Mouse (Mus musculus) heart, embryonic 16.5 days (tissue): ENCODE data around the gene Egflam. TPM values are rescaled to one million over a fixed set of nuclear protein-coding genes. Genes with fewer than 3 reads are reported as not detected.
A peak's percentile ranks its signal among the peaks of the same experiment; 100 is the strongest.

Experiments
- ATAC-seq: fragments of 200-750 bp; cut with Nextera tagmentation; replicated peaks from 2 replicates; pipeline ENCODE4 v1.8.0; 2017; ENCODE audit warnings: moderate number of reproducible peaks; ENCODE audit not compliant: insufficient read depth, low FRiP score; ENCODE audit errors: extremely low read depth
- H3K27ac ChIP-seq: fragments of 300-500 bp; sonication (generic); 2 replicates; pipeline ENCODE4 v1.5.1; 2014; ENCODE audit warnings: mild to moderate bottlenecking, low read length, control low read depth, moderate library complexity
- H3K27me3 ChIP-seq: fragments of 300-500 bp; sonication (generic); 2 replicates; pipeline ENCODE4 v1.6.1; 2014; ENCODE audit warnings: low read length, mixed read lengths; ENCODE audit not compliant: control insufficient read depth, insufficient read depth
- H3K36me3 ChIP-seq: fragments of 300-500 bp; sonication (generic); 2 replicates; pipeline ENCODE4 v1.6.1; 2014; ENCODE audit not compliant: control insufficient read depth, insufficient read depth
- H3K4me1 ChIP-seq: fragments of 300-500 bp; sonication (generic); 2 replicates; pipeline ENCODE4 v1.6.1; 2014; ENCODE audit warnings: low read length, mixed read lengths; ENCODE audit not compliant: control insufficient read depth, insufficient read depth
- H3K4me2 ChIP-seq: fragments of 300-500 bp; sonication (generic); 2 replicates; pipeline ENCODE4 v1.6.1; 2014; ENCODE audit warnings: low read depth, mild to moderate bottlenecking, control low read depth, low read length
- H3K4me3 ChIP-seq: fragments of 300-500 bp; sonication (generic); 2 replicates; pipeline ENCODE4 v1.5.1; 2014; ENCODE audit warnings: mild to moderate bottlenecking, control low read depth, low read length
- H3K9ac ChIP-seq: fragments of 300-500 bp; sonication (generic); 2 replicates; pipeline ENCODE4 v1.6.1; 2014; ENCODE audit warnings: low read length, control low read depth
- H3K9me3 ChIP-seq: fragments of 300-500 bp; sonication (generic); replicated peaks from 2 replicates; pipeline ENCODE4 v1.6.1; 2016; ENCODE audit warnings: low read length; ENCODE audit not compliant: control insufficient read depth
- WGBS: fragments of 180-500 bp; shearing (Covaris S2); extraction: QIAGEN DNeasy Blood & Tissue Kit; methylation state at CpG from one replicate; pipeline ENCODE4 v1.1.7; 2014; 5-methylcytosine and 5-hydroxymethylcytosine counted together
- polyA plus RNA-seq: library from polyadenylated mRNA; unstranded; fragments of >200 nt; fragmentation: Nextera tagmentation; extraction: Ambion mirVana; gene quantifications from 2 replicates; pipeline ENCODE4 v1.2.1, GENCODE M21; 2015

The Egflam gene
- polyA plus RNA-seq, 1 experiment from 2014 or later: 12.4 TPM

DNA sequence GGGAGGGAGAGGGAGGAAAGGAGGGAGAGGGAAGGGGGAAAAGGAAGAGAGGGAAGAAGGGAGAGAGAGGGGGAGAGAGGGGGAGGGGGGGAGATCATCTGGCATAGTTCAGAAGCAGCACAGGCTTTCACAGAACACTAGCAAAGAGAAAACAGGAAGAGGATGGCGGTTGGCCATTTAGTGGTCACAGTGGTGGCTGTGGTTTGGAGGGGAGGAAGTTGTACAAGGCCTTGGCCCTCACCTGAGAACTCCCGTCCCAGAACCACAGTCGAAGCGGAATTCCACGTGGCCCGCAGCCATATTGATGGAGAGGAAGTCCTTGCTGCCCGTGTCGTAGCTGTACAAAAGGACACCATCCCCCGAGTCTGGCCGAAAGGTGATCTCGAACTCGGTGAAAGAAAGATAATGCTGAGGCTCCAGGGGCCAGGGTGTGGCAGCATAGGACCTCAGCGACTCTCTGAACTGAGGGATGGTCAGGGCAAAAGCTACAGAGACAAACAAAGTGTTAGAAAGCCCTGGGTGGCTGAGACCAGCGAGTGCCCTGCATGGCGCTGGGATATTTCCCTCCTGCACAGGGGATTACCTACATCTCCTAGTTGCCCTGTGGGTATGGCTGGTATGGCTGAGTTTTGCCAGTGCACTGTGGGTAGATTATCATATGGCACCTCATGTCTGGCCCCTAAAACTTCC is 155.9 kb downstream of the Egflam start:
- H3K9ac ChIP-seq: no peak overlapping the region
- H3K4me1 ChIP-seq: no peaks in the 10 kb centered on the region
- no peak for ATAC-seq
- H3K27me3 ChIP-seq: no peaks in the 10 kb centered on the region
- 68% methylated on average over 15 of the region's 15 CpGs for WGBS
- no peaks in the 10 kb centered on the region for H3K36me3 ChIP-seq
- no peak overlapping the region for H3K4me3 ChIP-seq
- no peak overlapping the region for H3K4me2 ChIP-seq
- H3K27ac ChIP-seq: no peak overlapping the region
- H3K9me3 ChIP-seq: no peaks in the 10 kb centered on the region

DNA sequence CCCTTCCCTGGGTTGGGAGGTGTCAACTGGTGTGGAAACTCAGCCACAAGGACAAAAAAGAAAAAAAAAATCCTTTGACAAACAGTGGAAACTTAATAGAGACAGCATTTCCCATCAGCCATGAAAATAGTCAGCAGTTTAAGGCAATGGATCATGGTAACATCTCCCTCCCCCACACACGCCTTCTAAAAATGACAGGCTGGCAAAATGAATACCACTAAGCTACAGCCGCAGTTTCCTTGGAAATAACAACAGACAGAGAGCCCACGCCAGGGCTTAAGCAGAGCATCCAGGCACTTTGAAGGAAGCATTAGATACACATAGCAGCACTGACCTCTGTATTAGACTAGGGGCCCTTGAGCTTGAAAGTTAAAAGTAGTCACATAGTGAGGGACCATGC is 157.2 kb downstream of the Egflam start:
- WGBS: 70% methylated on average over 3 of the region's 3 CpGs
- no peak for ATAC-seq
- Histone ChIP-seq H3K4me1 (no peaks in the 10 kb centered on the region), H3K36me3 (no peaks in the 10 kb centered on the region), H3K9ac (no peak overlapping the region), H3K4me3 (no peak overlapping the region), H3K27ac (no peak overlapping the region), H3K4me2 (no peak overlapping the region), H3K27me3 (no peaks in the 10 kb centered on the region), H3K9me3 (no peaks in the 10 kb centered on the region)

DNA sequence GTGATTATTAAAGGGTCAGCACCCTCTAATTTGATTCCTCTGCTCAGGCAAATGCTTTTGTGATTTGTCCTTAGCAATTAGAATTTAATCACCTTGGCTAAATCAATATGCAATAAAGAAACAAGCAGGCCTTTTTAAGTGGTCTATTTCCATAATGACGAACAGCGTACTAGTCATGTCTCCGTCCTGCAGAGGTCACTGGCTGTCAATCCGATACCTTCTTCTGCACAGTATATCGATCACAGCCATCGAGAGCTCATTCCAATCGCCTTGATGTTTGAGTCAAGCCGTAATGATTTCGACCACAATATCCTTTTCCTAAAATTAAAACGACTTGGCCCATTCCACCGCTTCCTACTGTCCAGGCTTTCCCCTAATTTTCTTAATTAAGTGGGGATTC is 158.3 kb downstream of the Egflam start:
- Histone ChIP-seq H3K36me3 (no peaks in the 10 kb centered on the region), H3K9me3 (no peaks in the 10 kb centered on the region), H3K9ac (no peak overlapping the region), H3K4me2 (no peak overlapping the region), H3K27me3 (no peaks in the 10 kb centered on the region), H3K4me3 (no peak overlapping the region), H3K4me1 (no peaks in the 10 kb centered on the region), H3K27ac (no peak overlapping the region)
- 93% methylated on average over 11 of the region's 11 CpGs for WGBS
- no peak for ATAC-seq

- Histone ChIP-seq H3K9me3 (no peaks in the 10 kb centered on the region), H3K4me2 (no peak overlapping the region), H3K27me3 (no peaks in the 10 kb centered on the region), H3K9ac (no peak overlapping the region), H3K27ac (no peak overlapping the region), H3K4me1 (no peaks in the 10 kb centered on the region), H3K36me3 (no peaks in the 10 kb centered on the region), H3K4me3 (no peak overlapping the region)
- no peak for ATAC-seq
- 73% methylated on average over 13 of the region's 13 CpGs for WGBS
Measured at GRCm38 (mm10) chr15:7233393-7234090, 164.7 kb downstream of the Egflam start.

- Histone ChIP-seq H3K27me3 (peaks cover 3% of the 10 kb centered on the region; the same call in 1 of the 2 replicates), H3K27ac (no peak overlapping the region), H3K9me3 (no peaks in the 10 kb centered on the region), H3K4me3 (no peak overlapping the region), H3K36me3 (no peaks in the 10 kb centered on the region), H3K9ac (no peak overlapping the region), H3K4me1 (peaks cover 30% of the 10 kb centered on the region), H3K4me2 (no peak overlapping the region)
- 1% methylated on average over 5 of the region's 5 CpGs for WGBS
- peak; percentile 39 for ATAC-seq
Measured at GRCm38 (mm10) chr15:7226225-7226624, 172.0 kb downstream of the Egflam start.

DNA sequence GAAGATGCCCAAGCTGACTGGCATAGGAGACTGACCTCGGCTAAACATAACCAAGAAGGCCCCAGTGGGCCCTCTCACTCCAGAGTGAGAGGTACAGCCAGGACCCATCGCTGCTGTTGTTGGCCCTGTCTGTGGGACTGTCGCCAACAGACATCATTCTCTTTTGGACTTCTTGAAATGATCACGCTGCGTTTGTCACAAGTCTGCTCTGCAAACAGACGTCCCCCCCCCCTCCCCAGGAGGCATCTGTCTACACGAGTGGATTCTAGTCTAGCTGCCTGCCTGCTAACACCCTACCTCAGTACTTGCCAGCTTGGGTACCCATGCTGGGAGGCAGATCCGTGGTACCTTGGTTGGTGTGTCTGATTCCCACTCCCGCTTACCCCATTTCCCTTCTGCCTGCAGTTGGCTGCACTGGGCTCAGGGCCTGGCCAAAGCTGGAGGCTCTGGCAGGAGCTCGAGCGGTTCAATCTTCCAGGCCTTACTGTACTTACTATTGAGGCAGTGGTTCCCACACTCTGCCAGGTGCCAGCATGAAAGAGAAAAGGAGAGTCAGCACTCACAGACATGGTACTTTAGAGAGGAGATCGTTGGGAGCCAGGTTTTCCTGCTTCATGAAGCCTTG is 173.9 kb downstream of the Egflam start:
- 49% methylated on average over 12 of the region's 12 CpGs for WGBS
- Histone ChIP-seq H3K9me3 (no peaks in the 10 kb centered on the region), H3K9ac (peak overlapping the region; percentile 74), H3K4me3 (peak overlapping the region; percentile 47; the same call in 1 of the 2 replicates), H3K27ac (peak overlapping the region; percentile 97), H3K4me1 (peaks cover 34% of the 10 kb centered on the region), H3K36me3 (no peaks in the 10 kb centered on the region), H3K4me2 (peak overlapping the region; percentile 64), H3K27me3 (peaks cover 3% of the 10 kb centered on the region; the same call in 1 of the 2 replicates)
- ATAC-seq: 0 out of 2 replicates have a peak, but pooled peaks have one; percentile 14

DNA sequence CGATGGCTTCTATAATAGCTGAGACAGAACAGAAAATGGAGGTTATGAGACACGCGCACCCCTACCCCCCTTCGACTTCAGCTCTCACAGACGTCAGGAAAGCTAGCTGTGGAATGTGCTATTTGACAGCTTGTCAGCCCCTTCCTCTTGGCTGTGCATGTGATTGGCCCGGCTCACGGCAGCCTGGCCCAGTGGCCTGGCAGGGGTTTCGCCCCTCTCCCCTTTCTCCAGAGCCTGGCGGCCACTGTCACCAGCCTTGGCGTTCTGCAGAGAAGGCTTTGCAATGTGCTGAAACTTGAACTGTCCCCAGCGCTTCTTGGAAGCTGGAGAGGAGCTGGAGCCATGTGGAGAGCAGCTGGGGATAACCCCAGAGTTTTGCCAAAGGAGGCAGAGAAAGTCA is 175.4 kb downstream of the Egflam start:
- Histone ChIP-seq H3K9ac (peak overlapping the region; percentile 74), H3K27me3 (peaks cover 3% of the 10 kb centered on the region; the same call in 1 of the 2 replicates), H3K36me3 (no peaks in the 10 kb centered on the region), H3K4me1 (peaks cover 34% of the 10 kb centered on the region), H3K4me3 (peak overlapping the region; percentile 47), H3K27ac (peak overlapping the region; percentile 97), H3K4me2 (peak overlapping the region; percentile 64), H3K9me3 (no peaks in the 10 kb centered on the region)
- ATAC-seq: peak; percentile 92
- 20% methylated on average over 11 of the region's 11 CpGs for WGBS

DNA sequence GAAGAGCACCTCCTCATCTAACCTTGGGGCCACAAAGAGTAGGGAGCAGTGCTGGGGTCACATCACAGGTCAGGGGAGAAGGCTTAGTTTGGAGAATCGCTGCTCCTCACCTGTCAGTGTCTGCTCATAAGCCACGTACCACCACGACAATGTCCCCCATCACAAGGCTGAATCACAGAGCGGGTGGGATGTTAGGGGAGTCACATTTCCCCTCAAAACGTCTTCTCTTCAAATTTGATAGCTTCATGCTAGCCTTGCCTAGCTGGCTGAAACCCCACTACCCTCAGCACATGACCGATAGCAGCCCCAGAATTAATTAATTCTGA is 181.0 kb downstream of the Egflam start:
- no peak overlapping the region for H3K9ac ChIP-seq
- 70% methylated on average over 6 of the region's 6 CpGs for WGBS
- no peaks in the 10 kb centered on the region for H3K36me3 ChIP-seq
- H3K9me3 ChIP-seq: no peaks in the 10 kb centered on the region
- H3K4me2 ChIP-seq: no peak overlapping the region
- no peak overlapping the region for H3K4me3 ChIP-seq
- H3K27ac ChIP-seq: no peak overlapping the region
- peaks cover 26% of the 10 kb centered on the region for H3K4me1 ChIP-seq
- no peaks in the 10 kb centered on the region for H3K27me3 ChIP-seq
- no peak for ATAC-seq
